ENCODE assay signal across 14 mouse cellular contexts in the genomic region with DNA sequence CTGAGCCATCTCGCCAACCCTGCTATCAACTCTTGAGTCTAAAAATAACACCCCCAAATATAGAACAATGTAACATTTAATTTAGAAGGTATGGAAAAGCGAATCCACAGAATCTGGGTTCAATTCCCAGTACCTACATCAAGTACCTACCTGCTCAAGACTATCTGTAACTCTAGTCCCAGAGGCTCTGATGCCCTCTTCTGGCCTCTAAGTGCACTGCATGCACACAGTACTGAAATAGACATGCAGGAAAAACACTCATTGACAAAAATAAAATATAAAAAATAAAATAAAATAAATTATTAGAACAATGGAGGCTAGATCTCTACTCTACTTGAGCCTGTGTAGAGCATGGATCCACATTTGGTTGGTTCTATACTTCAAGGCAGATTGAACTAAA. TPM values are rescaled to one million over a fixed set of nuclear protein-coding genes. Genes with fewer than 3 reads are reported as not detected.
A peak's percentile ranks its signal among the peaks of the same experiment; 100 is the strongest.
DNase-seq lines count a peak whose midpoint lies in the region; ATAC-seq lines count a peak whose summit lies in the region.
"Had no signal": no experiment of that assay in that cellular context is flagged by ENCODE, and none has a peak within 500 bp of the region (broad histone marks: within the 10 kb centered on the region; RNA-seq: fewer than 3 reads in every experiment).

No protein-coding gene starts in this region.

- H3K27ac ChIP-seq in forebrain, embryonic 14.5 days (ENCODE audit: low read depth, low read length): no peak overlapping the region
- no peak overlapping the region for H3K27ac ChIP-seq in forebrain, embryonic 13.5 days
- no peak overlapping the region for H3K27ac ChIP-seq in limb, embryonic 11.5 days (replicated peaks; ENCODE audit: low read depth, low read length)
- no peak overlapping the region for H3K27ac ChIP-seq in limb, embryonic 10.5 days
- H3K27ac ChIP-seq: macrophage had no signal

- peak; percentile 11 for DNase-seq in forebrain, embryonic 14.5 days (ENCODE audit: low spot score)
- peak; percentile 45 for DNase-seq in limb, embryonic 11.5 days (ENCODE audit: low spot score)
- no peak for DNase-seq in limb, embryonic 10.5 days (ENCODE audit: low spot score)
- peak; percentile 34 for DNase-seq in A20 (ENCODE audit: low read depth, low spot score)
- DNase-seq in ZHBTc4 (ENCODE audit: low read depth, low spot score): peak; percentile 63
- no peak for DNase-seq in adipocyte (ENCODE audit: low spot score)
- DNase-seq in urinary bladder, postnatal 25 days (ENCODE audit: low spot score): no peak
- DNase-seq: cerebellum, adult 9-10 months; heart, postnatal 10 days; kidney, postnatal 10 days had no signal

- H3K4me1 ChIP-seq in forebrain, embryonic 14.5 days (ENCODE audit: control insufficient read depth, insufficient read depth, low read length): 0 out of 2 replicates have a peak, but pooled peaks cover 2% of the 10 kb centered on the region
- peaks cover 14% of the 10 kb centered on the region for H3K4me1 ChIP-seq in forebrain, embryonic 13.5 days
- H3K4me1 ChIP-seq in limb, embryonic 11.5 days (ENCODE audit: control insufficient read depth, insufficient read depth, low read length): no peaks in the 10 kb centered on the region
- peaks cover 2% of the 10 kb centered on the region; the same call in 1 of the 2 replicates for H3K4me1 ChIP-seq in limb, embryonic 10.5 days

- no peak overlapping the region for H3K4me2 ChIP-seq in forebrain, embryonic 14.5 days (ENCODE audit: low read length)
- no peak overlapping the region for H3K4me2 ChIP-seq in forebrain, embryonic 13.5 days
- H3K4me2 ChIP-seq in limb, embryonic 11.5 days (ENCODE audit: low read depth, severe bottlenecking): no peak overlapping the region

- no peak overlapping the region for H3K4me3 ChIP-seq in forebrain, embryonic 14.5 days (ENCODE audit: low read depth, low read length)
- no peak overlapping the region for H3K4me3 ChIP-seq in forebrain, embryonic 13.5 days
- no peak overlapping the region for H3K4me3 ChIP-seq in limb, embryonic 11.5 days (ENCODE audit: low read depth, low read length)
- no peak overlapping the region for H3K4me3 ChIP-seq in limb, embryonic 10.5 days
- H3K4me3 ChIP-seq: myocyte had no signal

- H3K27me3 ChIP-seq in forebrain, embryonic 14.5 days (replicated peaks; ENCODE audit: control insufficient read depth, insufficient read depth, low read length): no peaks in the 10 kb centered on the region
- H3K27me3 ChIP-seq in forebrain, embryonic 13.5 days: no peaks in the 10 kb centered on the region
- no peaks in the 10 kb centered on the region for H3K27me3 ChIP-seq in limb, embryonic 11.5 days (ENCODE audit: control insufficient read depth, insufficient read depth, low read length)
- H3K27me3 ChIP-seq in limb, embryonic 10.5 days (ENCODE audit: low read depth, poor library complexity, severe bottlenecking): no peaks in the 10 kb centered on the region

- H3K36me3 ChIP-seq in forebrain, embryonic 14.5 days (ENCODE audit: control insufficient read depth, insufficient read depth, low read length): no peaks in the 10 kb centered on the region
- no peaks in the 10 kb centered on the region for H3K36me3 ChIP-seq in forebrain, embryonic 13.5 days (ENCODE audit: poor library complexity, severe bottlenecking)
- no peaks in the 10 kb centered on the region for H3K36me3 ChIP-seq in limb, embryonic 11.5 days (ENCODE audit: control insufficient read depth, insufficient read depth, low read length)
- H3K36me3 ChIP-seq in limb, embryonic 10.5 days: no peaks in the 10 kb centered on the region
- H3K36me3 ChIP-seq: G1E had no signal

- 91% methylated on average over 2 of the region's 2 CpGs for WGBS in forebrain, embryonic 14.5 days
- 91% methylated on average over 2 of the region's 2 CpGs for WGBS in forebrain, embryonic 13.5 days
- WGBS in limb, embryonic 11.5 days: 94% methylated on average over 2 of the region's 2 CpGs
- 85% methylated on average over 2 of the region's 2 CpGs for WGBS in limb, embryonic 10.5 days

- no peaks in the 10 kb centered on the region for H3K9me3 ChIP-seq in forebrain, embryonic 14.5 days (replicated peaks; ENCODE audit: control insufficient read depth, low read length)
- no peaks in the 10 kb centered on the region for H3K9me3 ChIP-seq in forebrain, embryonic 13.5 days (replicated peaks)
- no peaks in the 10 kb centered on the region for H3K9me3 ChIP-seq in limb, embryonic 11.5 days (ENCODE audit: control insufficient read depth, low read length)
- no peaks in the 10 kb centered on the region for H3K9me3 ChIP-seq in limb, embryonic 10.5 days (replicated peaks)

- no peak overlapping the region for H3K9ac ChIP-seq in forebrain, embryonic 14.5 days (ENCODE audit: low read length)
- H3K9ac ChIP-seq in forebrain, embryonic 13.5 days: no peak overlapping the region
- H3K9ac ChIP-seq in limb, embryonic 11.5 days (ENCODE audit: low read length): no peak overlapping the region

- no peak for ATAC-seq in forebrain, embryonic 14.5 days
- ATAC-seq in forebrain, embryonic 13.5 days: no peak
- ATAC-seq in limb, embryonic 11.5 days (ENCODE audit: insufficient number of reproducible peaks, low FRiP score, low TSS enrichment, low read depth): no peak

RNA-seq across cellular contexts. Expression of a gene that starts 49.7 kb away (rescaled TPM):
- 2.3 and 4.9 TPM in 2 replicates for polyA plus RNA-seq in forebrain, embryonic 14.5 days (2014; fragmentation: Nextera tagmentation; extraction: Ambion mirVana)
- 1.3 and 1.9 TPM in 2 replicates for polyA plus RNA-seq in forebrain, embryonic 13.5 days (2015; fragmentation: Nextera tagmentation; extraction: Ambion mirVana)
- polyA plus RNA-seq in limb, embryonic 11.5 days (2014; fragmentation: Nextera tagmentation; extraction: Ambion mirVana): 4.1 and 4.8 TPM in 2 replicates
- polyA plus RNA-seq in limb, embryonic 10.5 days (2016; fragmentation: Nextera tagmentation; extraction: Ambion mirVana): 2.4 and 3.9 TPM in 2 replicates
- polyA plus RNA-seq: G1E, macrophage had no signal

Comparison
In these comparisons a context has a peak if more than half of its experiments do, and no peak if none do; other contexts are left out.
1. DNase-seq: peak in forebrain, embryonic 14.5 days (single experiment), limb, embryonic 11.5 days (single experiment), A20 (single experiment) and ZHBTc4 (single experiment); none in limb, embryonic 10.5 days (single experiment), adipocyte (single experiment) and urinary bladder, postnatal 25 days (single experiment).